Mouse (Mus musculus): Measurements from ENCODE around the gene Oip5. TPM values are rescaled to one million over a fixed set of nuclear protein-coding genes. Genes with fewer than 3 reads are reported as not detected.

Gene Oip5
- polyA plus RNA-seq, 1 experiment from 2014 or later, result 3.1 TPM

DNA sequence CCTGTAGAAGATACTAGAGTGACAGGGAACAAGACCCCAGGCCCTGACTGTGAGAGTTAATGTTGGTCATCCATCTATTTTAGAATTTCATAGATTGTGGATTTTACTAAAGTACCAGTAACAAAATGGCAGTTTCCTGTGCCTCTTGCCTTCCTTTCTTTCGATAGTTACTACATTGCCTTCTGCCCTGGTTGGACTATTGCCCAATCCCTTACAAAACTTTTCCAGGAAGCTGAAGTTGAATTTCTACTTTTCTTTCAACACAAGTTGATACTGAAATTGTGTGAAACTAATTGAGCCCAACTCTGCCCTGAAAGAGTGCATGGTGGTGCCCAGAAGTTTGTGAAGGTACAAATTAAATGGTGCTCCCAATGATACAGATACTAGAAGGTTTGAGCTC is 45.8 kb downstream of the Oip5 start:
- Histone ChIP-seq H3K27me3 (replicated peaks) (no peaks in the 10 kb centered on the region), H3K9ac (no peak overlapping the region), H3K27ac (no peak overlapping the region), H3K4me3 (no peak overlapping the region), H3K4me2 (no peak overlapping the region), H3K9me3 (no peaks in the 10 kb centered on the region), H3K4me1 (no peaks in the 10 kb centered on the region), H3K36me3 (replicated peaks) (peaks cover 8% of the 10 kb centered on the region; the same call in 1 of the 2 replicates)
- WGBS, result 100% methylated on average over 1 of the region's 1 CpGs
- no peak for ATAC-seq (replicated peaks)

DNA sequence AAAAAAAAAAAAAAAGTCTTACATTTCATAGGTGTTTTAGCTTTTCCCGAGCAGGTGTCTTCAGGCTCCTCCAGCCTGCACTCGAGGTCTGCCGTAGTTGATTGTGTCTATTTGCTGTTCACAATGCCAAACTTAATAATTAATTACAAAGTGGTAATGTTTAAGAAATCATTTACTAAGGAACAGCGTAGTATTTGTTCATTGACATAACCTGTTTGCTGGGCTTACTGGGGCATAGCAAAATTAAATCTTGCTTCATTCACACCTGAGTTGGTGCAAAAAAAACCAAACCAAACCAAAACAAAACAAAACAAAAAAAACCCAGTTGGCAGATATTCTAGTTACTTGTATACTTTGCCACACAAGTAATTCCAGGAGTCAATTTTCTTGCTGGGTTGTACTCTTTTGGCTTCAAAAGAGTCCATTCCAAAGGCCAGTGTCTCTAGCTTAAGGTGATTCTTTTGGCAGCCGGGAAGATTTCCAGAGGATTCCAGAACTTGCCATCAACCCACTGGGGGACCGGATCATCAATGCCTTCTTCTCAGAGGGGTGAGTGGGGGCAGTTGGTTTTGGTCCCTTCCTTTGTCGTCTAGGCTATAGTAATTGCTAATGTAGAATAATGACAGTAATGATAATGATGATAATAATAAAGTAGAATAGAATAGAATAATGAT is 52.0 kb downstream of the Oip5 start:
- 94% methylated on average over 7 of the region's 7 CpGs for WGBS
- no peaks in the 10 kb centered on the region for H3K9me3 ChIP-seq
- no peak overlapping the region for H3K27ac ChIP-seq
- H3K36me3 ChIP-seq (replicated peaks), result no peaks in the 10 kb centered on the region; the same call in 1 of the 2 replicates
- H3K9ac ChIP-seq, result no peak overlapping the region
- H3K4me3 ChIP-seq, result no peak overlapping the region
- H3K4me2 ChIP-seq, result no peak overlapping the region
- ATAC-seq (replicated peaks), result no peak
- no peaks in the 10 kb centered on the region for H3K4me1 ChIP-seq
- H3K27me3 ChIP-seq (replicated peaks), result no peaks in the 10 kb centered on the region

DNA sequence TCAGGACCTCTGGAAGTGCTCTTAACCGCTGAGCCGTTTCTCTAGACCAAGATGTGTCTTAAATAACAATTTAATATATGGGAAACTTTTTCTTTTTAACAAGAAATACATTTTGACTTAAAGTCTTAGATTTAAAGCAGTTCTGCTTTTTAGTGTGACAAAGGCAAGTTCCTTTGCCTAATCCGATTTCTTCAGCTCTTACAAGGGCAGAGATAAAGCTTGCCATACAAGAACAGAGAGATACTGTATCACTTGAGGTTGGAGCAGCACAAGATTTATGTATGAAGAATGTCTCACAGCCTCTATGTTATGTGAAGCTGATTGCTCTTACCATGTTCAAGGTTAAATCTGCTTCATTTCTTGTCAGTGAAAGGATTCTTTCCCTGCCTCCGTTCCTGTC is 53.0 kb downstream of the Oip5 start:
- H3K36me3 ChIP-seq (replicated peaks), result no peaks in the 10 kb centered on the region; the same call in 1 of the 2 replicates
- WGBS, result 91% methylated on average over 4 of the region's 4 CpGs
- H3K27ac ChIP-seq, result no peak overlapping the region
- H3K27me3 ChIP-seq (replicated peaks), result no peaks in the 10 kb centered on the region
- no peaks in the 10 kb centered on the region for H3K9me3 ChIP-seq
- no peak overlapping the region for H3K4me3 ChIP-seq
- H3K4me2 ChIP-seq, result no peak overlapping the region
- H3K9ac ChIP-seq, result no peak overlapping the region
- no peak for ATAC-seq (replicated peaks)
- no peaks in the 10 kb centered on the region for H3K4me1 ChIP-seq

DNA sequence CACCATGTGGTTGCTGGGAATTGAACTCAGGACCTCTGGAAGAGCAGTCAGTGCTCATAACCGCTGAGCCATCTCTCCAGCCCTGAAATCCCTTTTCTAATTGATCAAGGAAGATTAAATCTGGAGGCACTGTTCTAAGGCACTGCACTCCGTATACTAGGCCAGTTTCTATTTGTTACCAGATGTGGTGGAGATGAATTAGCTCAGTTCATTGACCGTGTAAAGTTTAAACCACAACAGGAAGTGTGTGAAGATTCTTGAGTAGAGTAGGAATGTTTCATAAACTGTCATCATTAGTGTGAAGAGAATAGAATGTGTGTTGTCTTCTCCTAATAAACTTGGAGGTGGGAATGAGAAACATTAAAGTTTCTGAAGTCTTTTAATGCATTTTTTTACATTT is 56.5 kb downstream of the Oip5 start:
- Histone ChIP-seq H3K9me3 (no peaks in the 10 kb centered on the region), H3K36me3 (replicated peaks) (no peaks in the 10 kb centered on the region; the same call in 1 of the 2 replicates), H3K4me2 (no peak overlapping the region), H3K9ac (no peak overlapping the region), H3K27me3 (replicated peaks) (no peaks in the 10 kb centered on the region), H3K4me1 (no peaks in the 10 kb centered on the region), H3K27ac (no peak overlapping the region), H3K4me3 (no peak overlapping the region)
- whole genome bisulfite sequencing, result 88% methylated on average over 3 of the region's 3 CpGs
- no peak for ATAC-seq (replicated peaks)

Other genes starting within 250 kb of the Oip5 start
- gene Ino80, start 140.8 kb downstream of the Oip5 start, polyA plus RNA-seq (2015; fragmentation: Nextera tagmentation; extraction: Ambion mirVana), result 3.1 and 3.3 TPM in 2 replicates
- gene Exd1, start 70.8 kb downstream of the Oip5 start, polyA plus RNA-seq (2015; fragmentation: Nextera tagmentation; extraction: Ambion mirVana), result 0.48 and 0.74 TPM in 2 replicates
- 55.6 and 59.4 TPM in 2 replicates for gene Chp1, start 70.8 kb downstream of the Oip5 start, polyA plus RNA-seq (2015; fragmentation: Nextera tagmentation; extraction: Ambion mirVana)
- gene Nusap1, start 171 bp downstream of the Oip5 start, polyA plus RNA-seq (2015; fragmentation: Nextera tagmentation; extraction: Ambion mirVana), result 10.1 and 11.6 TPM in 2 replicates
- gene Ndufaf1, start 44.4 kb upstream of the Oip5 start, polyA plus RNA-seq (2015; fragmentation: Nextera tagmentation; extraction: Ambion mirVana), result 37.0 and 37.5 TPM in 2 replicates
- 50.0 and 62.3 TPM in 2 replicates for gene Rtf1, start 56.6 kb upstream of the Oip5 start, polyA plus RNA-seq (2015; fragmentation: Nextera tagmentation; extraction: Ambion mirVana)
- gene Itpka, start 123.9 kb upstream of the Oip5 start, polyA plus RNA-seq (2015; fragmentation: Nextera tagmentation; extraction: Ambion mirVana), result 0.11 and 0.18 TPM in 2 replicates
- gene Ltk, start 142.0 kb upstream of the Oip5 start, polyA plus RNA-seq (2015; fragmentation: Nextera tagmentation; extraction: Ambion mirVana), result 2.2 and 3.5 TPM in 2 replicates
- 21.3 and 21.6 TPM in 2 replicates for gene Rpap1, start 169.1 kb upstream of the Oip5 start, polyA plus RNA-seq (2015; fragmentation: Nextera tagmentation; extraction: Ambion mirVana)
- 20.3 and 22.2 TPM in 2 replicates for gene Tyro3, start 179.3 kb upstream of the Oip5 start, polyA plus RNA-seq (2015; fragmentation: Nextera tagmentation; extraction: Ambion mirVana)